Mouse (Mus musculus) stomach, embryonic 16.5 days (tissue): ENCODE measurements around the gene Mrpl2. TPM values are rescaled to one million over a fixed set of nuclear protein-coding genes. Genes with fewer than 3 reads are reported as not detected.

Experiments
- ATAC-seq: fragments of 200-750 bp; cut with Nextera tagmentation; 2 replicates; pipeline ENCODE4 v1.8.0; 2017; ENCODE audit warnings: moderate number of reproducible peaks, moderate TSS enrichment; ENCODE audit not compliant: insufficient read depth, low FRiP score
- H3K27ac ChIP-seq: fragments of 300-500 bp; sonication (generic); 2 replicates; pipeline ENCODE4 v1.5.1; 2014; ENCODE audit warnings: low read length
- H3K27me3 ChIP-seq: fragments of 300-500 bp; sonication (generic); 2 replicates; pipeline ENCODE4 v1.6.1; 2014; ENCODE audit warnings: low read length, control low read depth, mixed read lengths; ENCODE audit not compliant: control insufficient read depth, insufficient read depth
- H3K36me3 ChIP-seq: fragments of 300-500 bp; sonication (generic); 2 replicates; pipeline ENCODE4 v1.6.1; 2014; ENCODE audit warnings: low read length; ENCODE audit not compliant: control insufficient read depth, insufficient read depth
- H3K4me1 ChIP-seq: fragments of 300-500 bp; sonication (generic); 2 replicates; pipeline ENCODE4 v1.6.1; 2014; ENCODE audit warnings: low read length, control low read depth, mixed read lengths; ENCODE audit not compliant: control insufficient read depth, insufficient read depth
- H3K4me2 ChIP-seq: fragments of 300-500 bp; sonication (generic); 2 replicates; pipeline ENCODE4 v1.6.1; 2014; ENCODE audit warnings: low read depth, low read length, mixed read lengths
- H3K4me3 ChIP-seq: fragments of 300-500 bp; sonication (generic); replicated peaks from 2 replicates; pipeline ENCODE4 v1.5.1; 2014; ENCODE audit warnings: mild to moderate bottlenecking, low read length
- H3K9ac ChIP-seq: fragments of 300-500 bp; sonication (generic); 2 replicates; pipeline ENCODE4 v1.6.1; 2014; ENCODE audit warnings: low read length
- H3K9me3 ChIP-seq: fragments of 300-500 bp; sonication (generic); replicated peaks from 2 replicates; pipeline ENCODE4 v1.6.1; 2016; ENCODE audit warnings: low read length, control low read depth; ENCODE audit not compliant: control insufficient read depth
- WGBS: fragments of 180-500 bp; shearing (Covaris S2); extraction: QIAGEN DNeasy Blood & Tissue Kit; methylation state at CpG from one replicate; pipeline ENCODE4 v1.1.7; 2014; 5-methylcytosine and 5-hydroxymethylcytosine counted together
- polyA plus RNA-seq: library from polyadenylated mRNA; unstranded; fragments of >200 nt; fragmentation: Nextera tagmentation; extraction: Ambion mirVana; gene quantifications from 2 replicates; pipeline ENCODE4 v1.2.1, GENCODE M21; 2015

Gene Mrpl2
- polyA plus RNA-seq, 1 experiment from 2014 or later: 99.9 TPM

- Histone ChIP-seq H3K9me3 (no peaks in the 10 kb centered on the region), H3K27me3 (no peaks in the 10 kb centered on the region), H3K9ac (peak overlapping the region; percentile 75), H3K4me2 (peak overlapping the region; percentile 67), H3K4me3 (peak overlapping the region; percentile 60), H3K4me1 (peaks cover 25% of the 10 kb centered on the region), H3K27ac (peak overlapping the region; percentile 77), H3K36me3 (peaks cover 18% of the 10 kb centered on the region)
- ATAC-seq: peak; percentile 12; the same call in 1 of the 2 replicates
- 21% methylated on average over 15 of the region's 15 CpGs for WGBS
Observed at GRCm38 (mm10) chr17:46674530-46675283, 28.7 kb downstream of the Mrpl2 start.

GRCm38 (mm10) chr17:46678416-46678815, 32.4 kb downstream of the Mrpl2 start, which contains the start of gene Mea1:
TSS of gene Mea1 (plus strand) at chr17:46678793.
- H3K4me2 ChIP-seq: peak within 1 kb of the TSS; percentile 63
- H3K27me3 ChIP-seq: no peaks in the 10 kb centered on the region
- peak within 1 kb of the TSS; percentile 88; the same call in 1 of the 2 replicates for H3K27ac ChIP-seq
- peak within 1 kb of the TSS; percentile 72 for H3K9ac ChIP-seq
- no peak for ATAC-seq
- H3K4me1 ChIP-seq: peaks cover 27% of the 10 kb centered on the region
- WGBS: 77% methylated on average over 8 of the region's 9 CpGs
- H3K9me3 ChIP-seq: no peaks in the 10 kb centered on the region
- H3K36me3 ChIP-seq: peaks cover 15% of the 10 kb centered on the region; the same call in 1 of the 2 replicates
- H3K4me3 ChIP-seq: peak within 1 kb of the TSS; percentile 69

DNA sequence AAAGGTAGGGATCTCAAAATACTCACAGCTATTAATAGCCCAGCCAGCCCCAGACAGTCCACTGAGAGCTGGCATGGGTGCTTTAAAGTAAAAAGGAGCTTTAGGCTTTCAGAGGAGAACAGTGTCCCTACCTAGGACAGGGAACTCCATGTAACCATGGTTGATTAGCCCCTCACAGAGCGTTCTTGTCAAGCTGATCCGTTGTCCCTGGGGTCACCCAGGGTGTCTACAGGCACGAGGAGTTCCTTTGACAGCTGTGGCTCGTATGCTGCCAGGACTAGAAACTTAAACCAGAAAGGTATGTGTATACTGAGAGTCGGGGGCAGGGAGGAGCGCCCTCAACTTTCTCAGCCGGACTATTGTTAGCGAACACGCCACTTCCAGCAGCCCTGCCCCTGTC, 32.9 kb downstream of the Mrpl2 start:
- H3K9ac ChIP-seq: peak overlapping the region; percentile 72
- H3K4me2 ChIP-seq: peak overlapping the region; percentile 63
- peaks cover 15% of the 10 kb centered on the region; the same call in 1 of the 2 replicates for H3K36me3 ChIP-seq
- no peak for ATAC-seq
- peak overlapping the region; percentile 69 for H3K4me3 ChIP-seq
- no peaks in the 10 kb centered on the region for H3K9me3 ChIP-seq
- WGBS: 31% methylated on average over 9 of the region's 9 CpGs
- H3K4me1 ChIP-seq: peaks cover 25% of the 10 kb centered on the region
- H3K27me3 ChIP-seq: no peaks in the 10 kb centered on the region
- peak overlapping the region; percentile 88; the same call in 1 of the 2 replicates for H3K27ac ChIP-seq

DNA sequence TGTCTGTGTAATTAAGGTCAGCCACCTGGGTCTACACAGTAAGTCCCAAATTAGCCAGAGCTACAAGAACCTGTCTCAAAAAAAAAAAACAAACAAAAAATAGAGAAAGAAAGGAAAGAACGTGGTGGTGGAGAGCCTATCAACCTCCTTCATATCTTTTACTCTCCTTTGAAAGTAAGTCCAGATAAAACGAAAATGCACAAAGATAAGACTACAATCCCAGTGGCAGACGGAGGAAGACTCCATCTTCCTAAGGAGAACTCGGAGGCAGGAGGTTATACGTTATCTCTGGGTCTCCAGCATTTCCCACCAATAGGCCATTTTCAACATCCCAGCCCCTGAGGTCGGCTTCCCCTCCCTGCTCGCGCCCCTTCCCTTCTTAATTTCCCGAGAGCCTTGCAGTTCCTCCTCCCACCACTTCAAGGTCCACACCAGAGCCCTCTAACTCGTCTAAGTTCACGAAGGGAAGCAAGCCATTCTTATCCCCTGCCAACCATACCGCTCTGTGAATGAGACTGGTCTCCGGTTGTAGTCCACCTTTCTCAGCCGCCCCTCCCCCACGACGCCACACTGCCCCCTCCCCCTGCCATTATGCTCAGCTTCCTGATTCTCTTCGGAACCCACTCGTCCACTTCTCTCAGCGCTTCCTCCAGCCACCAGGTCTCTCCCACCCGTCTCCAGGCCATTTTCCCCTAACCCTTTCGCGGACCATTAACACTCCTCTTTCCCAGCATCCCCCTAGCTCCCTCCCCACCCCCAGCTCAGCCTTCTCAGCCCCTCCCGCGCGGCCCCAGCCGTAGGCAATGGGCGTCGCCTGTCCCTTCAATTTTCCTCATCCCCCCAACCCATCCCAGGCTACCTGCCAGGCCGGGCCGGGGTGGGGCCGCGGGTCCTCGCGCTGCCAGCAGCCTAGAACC, 34.1 kb downstream of the Mrpl2 start:
- under 1% methylated on average over 34 of the region's 34 CpGs for WGBS
- H3K27ac ChIP-seq: peak overlapping the region; percentile 88
- peaks cover 18% of the 10 kb centered on the region for H3K4me1 ChIP-seq
- H3K4me2 ChIP-seq: peak overlapping the region; percentile 63
- H3K36me3 ChIP-seq: peaks cover 24% of the 10 kb centered on the region
- peak overlapping the region; percentile 72 for H3K9ac ChIP-seq
- no peaks in the 10 kb centered on the region for H3K27me3 ChIP-seq
- no peak for ATAC-seq
- no peaks in the 10 kb centered on the region for H3K9me3 ChIP-seq
- peak overlapping the region; percentile 69 for H3K4me3 ChIP-seq

- no peaks in the 10 kb centered on the region for H3K27me3 ChIP-seq
- peak within 1 kb of the TSS; percentile 77 for H3K4me2 ChIP-seq
- peaks cover 22% of the 10 kb centered on the region for H3K36me3 ChIP-seq
- H3K9me3 ChIP-seq: no peaks in the 10 kb centered on the region
- peak; percentile 98 for ATAC-seq
- H3K4me3 ChIP-seq: peak within 1 kb of the TSS; percentile 69
- peak within 1 kb of the TSS; percentile 88 for H3K27ac ChIP-seq
- H3K9ac ChIP-seq: peak within 1 kb of the TSS; percentile 77
- H3K4me1 ChIP-seq: peaks cover 18% of the 10 kb centered on the region
- WGBS: under 1% methylated on average over 49 of the region's 49 CpGs
Observed at GRCm38 (mm10) chr17:46680760-46681373, 34.8 kb downstream of the Mrpl2 start, which contains the start of gene Klhdc3. TSS of gene Klhdc3 (minus strand) at chr17:46680914.

- peaks cover 17% of the 10 kb centered on the region for H3K36me3 ChIP-seq
- no peak for ATAC-seq
- 18% methylated on average over 12 of the region's 12 CpGs for WGBS
Observed at GRCm38 (mm10) chr17:46681466-46682118, 35.6 kb downstream of the Mrpl2 start.

GRCm38 (mm10) chr17:46682654-46683389, 36.8 kb downstream of the Mrpl2 start:
- H3K9ac ChIP-seq: no peak overlapping the region
- H3K36me3 ChIP-seq: peaks cover 14% of the 10 kb centered on the region
- H3K27me3 ChIP-seq: no peaks in the 10 kb centered on the region
- no peak overlapping the region for H3K4me3 ChIP-seq
- H3K9me3 ChIP-seq: no peaks in the 10 kb centered on the region
- no peak overlapping the region for H3K4me2 ChIP-seq
- H3K4me1 ChIP-seq: peaks cover 18% of the 10 kb centered on the region
- H3K27ac ChIP-seq: peak overlapping the region; percentile 7; the same call in 1 of the 2 replicates
- 75% methylated on average over 16 of the region's 16 CpGs for WGBS
- ATAC-seq: no peak

More at GRCm38 (mm10) chr17:46681466-46682118, 35.6 kb downstream of the Mrpl2 start:
- H3K4me3 ChIP-seq: peak overlapping the region; percentile 69
- no peaks in the 10 kb centered on the region for H3K27me3 ChIP-seq
- no peaks in the 10 kb centered on the region for H3K9me3 ChIP-seq
- peak overlapping the region; percentile 77 for H3K9ac ChIP-seq
- peak overlapping the region; percentile 77 for H3K4me2 ChIP-seq
- H3K4me1 ChIP-seq: peaks cover 18% of the 10 kb centered on the region
- peak overlapping the region; percentile 71 for H3K27ac ChIP-seq

- no peak for ATAC-seq
- Histone ChIP-seq H3K27ac (no peak overlapping the region), H3K9me3 (no peaks in the 10 kb centered on the region), H3K4me1 (peaks cover 8% of the 10 kb centered on the region), H3K27me3 (no peaks in the 10 kb centered on the region), H3K4me3 (no peak overlapping the region), H3K9ac (no peak overlapping the region), H3K36me3 (peaks cover 14% of the 10 kb centered on the region), H3K4me2 (no peak overlapping the region)
- 92% methylated on average over 6 of the region's 6 CpGs for WGBS
Observed at GRCm38 (mm10) chr17:46685913-46686312, 39.9 kb downstream of the Mrpl2 start.
